Mouse (Mus musculus) urinary bladder, adult 18-20 months (tissue): ENCODE results near the gene Akap2.
A peak's percentile ranks its signal among the peaks of the same experiment; 100 is the strongest.

Source experiments
- DNase-seq, 2 experiments: peaks; one replicate each; pipeline ENCODE4 v3.0.0; 2022; ENCODE audit warnings: low spot score in 2 of 2, mixed read lengths in 2 of 2

The Akap2 gene

GRCm38 (mm10) chr4:57701576-57701975, 15.9 kb upstream of the Akap2 start:
- no peak for DNase-seq

GRCm38 (mm10) chr4:57703574-57704470, 13.6 kb upstream of the Akap2 start:
- no peak for DNase-seq

DNA sequence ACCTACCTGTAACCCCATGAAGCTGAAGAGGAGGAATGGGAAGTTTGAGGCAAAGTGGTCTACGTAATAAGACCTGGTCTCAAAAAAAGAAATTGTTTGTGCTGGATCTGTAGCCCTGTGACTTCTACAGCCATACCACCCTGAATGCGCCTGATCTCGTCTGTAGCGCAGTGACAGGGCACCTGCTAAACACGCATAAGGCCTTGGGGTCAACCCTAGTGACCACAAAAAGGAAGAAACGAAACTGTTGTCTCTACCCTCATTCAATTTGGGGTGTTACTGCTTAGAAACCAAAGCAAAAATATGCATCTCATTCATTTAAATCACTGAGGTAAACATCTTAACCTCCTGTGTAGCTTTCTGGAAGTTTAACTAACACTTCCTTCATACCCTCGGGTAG, 12.9 kb upstream of the Akap2 start:
- DNase-seq: no peak

DNA sequence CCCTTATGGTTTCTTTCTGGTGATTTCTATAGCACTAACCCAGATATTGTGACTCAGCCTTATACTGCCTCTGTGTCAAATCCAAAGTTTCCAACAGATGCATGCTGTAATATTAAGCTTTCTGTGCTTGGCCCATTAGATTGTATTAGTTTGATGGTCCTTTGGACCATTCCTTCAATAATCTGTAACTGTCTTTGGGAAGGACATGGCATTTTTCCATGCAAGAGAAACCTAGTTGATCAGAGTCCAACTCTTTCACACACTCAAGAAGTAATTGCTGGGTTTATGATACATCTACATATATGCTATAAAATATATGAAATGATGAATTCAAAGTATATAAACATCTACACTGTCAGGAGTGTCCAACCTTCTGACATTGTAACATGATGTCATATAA, 1.6 kb upstream of the Akap2 start:
- DNase-seq: no peak

DNA sequence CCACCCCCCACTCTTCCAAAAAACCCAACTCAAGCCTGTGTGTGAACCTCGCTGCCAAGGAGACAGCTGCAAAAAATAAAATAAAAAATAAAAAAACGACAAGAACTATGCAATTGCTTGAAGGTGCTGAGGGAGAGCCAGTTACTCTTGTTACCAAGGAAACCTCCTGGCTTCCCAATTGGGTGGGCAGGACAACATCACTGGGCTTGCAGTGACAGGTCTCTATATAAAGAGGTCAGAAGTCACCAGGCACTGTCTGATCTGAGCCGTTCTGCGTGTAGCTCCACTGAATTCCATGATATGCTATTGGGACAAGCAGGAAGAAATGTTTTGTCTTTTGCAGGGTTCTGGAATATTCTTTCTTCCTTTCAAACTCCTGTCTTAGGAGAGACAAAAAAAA, 722 bp upstream of the Akap2 start:
- DNase-seq: no peak

DNA sequence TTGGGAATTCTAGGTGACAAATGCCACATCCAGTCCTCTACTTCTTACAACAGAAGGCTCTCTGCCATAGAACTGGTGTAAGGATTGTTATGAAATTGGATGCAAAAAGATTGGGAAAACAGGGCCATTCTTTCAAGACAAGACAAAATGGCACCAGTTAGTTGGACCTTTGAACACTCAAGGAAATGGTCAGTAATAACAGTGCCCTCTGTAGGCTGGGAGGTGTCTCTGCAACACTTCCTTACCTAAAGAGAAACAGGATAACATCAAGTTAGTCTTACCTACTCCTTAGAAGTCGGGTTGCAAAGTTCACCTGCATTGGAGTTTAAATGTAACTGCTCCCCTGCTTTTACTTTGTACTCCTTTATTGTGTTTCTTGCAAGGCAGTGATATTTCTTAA, 1.9 kb downstream of the Akap2 start:
- no peak for DNase-seq

GRCm38 (mm10) chr4:57720869-57721361, 3.5 kb downstream of the Akap2 start:
- no peak for DNase-seq

DNA sequence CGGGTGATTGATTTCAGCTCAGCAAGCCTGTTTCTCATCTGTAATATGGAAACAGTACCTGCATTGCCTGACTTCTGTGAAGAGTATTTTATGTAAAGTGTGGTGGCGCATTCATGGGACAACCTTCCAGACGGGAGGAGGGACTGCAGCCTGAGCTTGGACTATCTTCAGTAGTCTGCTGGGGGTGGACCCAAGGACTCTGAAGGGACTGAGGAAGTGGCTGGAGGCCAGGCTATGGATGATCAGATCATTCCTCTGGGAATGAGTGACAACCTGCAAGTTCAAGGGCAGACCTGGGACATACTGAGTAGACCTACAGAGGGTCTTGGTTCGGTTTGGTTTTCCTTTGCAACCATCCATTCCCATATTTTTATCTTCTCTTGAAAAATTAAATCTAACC, 4.8 kb downstream of the Akap2 start:
- DNase-seq: no peak

DNA sequence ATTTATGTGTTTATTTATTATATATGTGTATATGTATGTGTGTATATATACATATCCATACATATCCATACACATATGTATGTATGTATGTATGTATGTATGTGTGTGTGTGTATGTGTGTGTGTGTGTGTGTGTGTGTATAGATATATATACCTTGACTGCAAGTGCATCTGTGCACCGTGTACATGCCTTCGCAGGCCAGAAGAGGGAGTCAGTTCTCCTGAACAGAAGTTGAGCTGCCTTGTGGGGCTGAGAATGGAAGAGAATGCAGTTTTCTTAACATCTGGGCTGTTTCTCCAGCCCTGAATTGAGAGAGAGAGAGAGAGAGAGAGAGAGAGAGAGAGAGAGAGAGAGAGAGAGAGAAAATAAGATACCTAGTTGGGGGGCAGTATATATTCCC, 6.2 kb downstream of the Akap2 start:
- DNase-seq: no peak

DNA sequence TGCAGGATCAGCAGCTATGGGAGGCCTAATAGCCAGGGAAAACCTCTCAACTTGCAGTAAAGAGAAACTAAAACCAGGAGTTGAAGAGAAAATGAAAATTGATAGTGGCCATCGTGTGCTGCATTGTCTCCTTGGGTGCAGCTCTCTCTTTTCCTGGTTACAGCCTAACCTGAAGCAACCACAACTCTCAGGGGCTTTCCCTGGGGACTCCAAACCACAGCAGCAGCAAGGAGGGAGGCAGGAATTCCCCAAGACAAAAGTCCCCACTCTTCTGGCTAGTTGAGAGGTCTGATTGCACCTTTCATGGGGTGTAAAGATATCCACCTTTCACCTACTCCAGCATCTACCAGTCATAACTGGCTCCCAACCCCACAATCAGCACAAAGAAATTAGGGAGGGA, 8.1 kb downstream of the Akap2 start:
- no peak for DNase-seq

DNA sequence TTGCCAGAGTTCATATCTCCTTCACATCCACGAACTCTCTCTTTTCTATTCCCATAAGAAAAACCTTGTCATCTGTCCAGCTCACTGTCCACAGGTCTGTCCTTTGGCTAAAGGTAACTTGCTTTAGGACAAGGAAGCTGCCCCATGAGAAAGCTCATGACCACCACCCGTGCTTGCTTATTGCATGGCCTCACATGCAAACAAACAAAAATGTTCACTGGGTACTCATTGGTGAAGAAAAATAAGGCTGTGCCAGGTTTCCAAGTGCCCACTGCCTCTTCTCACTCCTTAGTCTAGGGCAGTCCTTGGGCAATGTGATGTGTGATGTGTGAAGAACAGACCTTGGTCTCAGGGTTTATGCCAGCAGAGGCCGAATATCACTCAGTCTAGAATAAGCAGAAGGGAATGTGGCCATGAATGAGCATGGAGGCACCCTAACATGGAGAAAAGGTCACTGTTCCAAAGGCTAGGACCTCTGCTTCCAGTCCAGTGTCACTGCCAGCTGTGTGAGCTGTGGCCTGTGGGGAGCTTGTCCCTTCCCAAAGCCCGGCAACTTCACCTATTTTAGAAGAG, 11.2 kb downstream of the Akap2 start:
- DNase-seq: no peak

GRCm38 (mm10) chr4:57730047-57730446, 12.6 kb downstream of the Akap2 start:
- no peak for DNase-seq

GRCm38 (mm10) chr4:57730801-57731598, 13.5 kb downstream of the Akap2 start:
- DNase-seq: no peak

GRCm38 (mm10) chr4:57732351-57732750, 14.9 kb downstream of the Akap2 start:
- DNase-seq: no peak

DNA sequence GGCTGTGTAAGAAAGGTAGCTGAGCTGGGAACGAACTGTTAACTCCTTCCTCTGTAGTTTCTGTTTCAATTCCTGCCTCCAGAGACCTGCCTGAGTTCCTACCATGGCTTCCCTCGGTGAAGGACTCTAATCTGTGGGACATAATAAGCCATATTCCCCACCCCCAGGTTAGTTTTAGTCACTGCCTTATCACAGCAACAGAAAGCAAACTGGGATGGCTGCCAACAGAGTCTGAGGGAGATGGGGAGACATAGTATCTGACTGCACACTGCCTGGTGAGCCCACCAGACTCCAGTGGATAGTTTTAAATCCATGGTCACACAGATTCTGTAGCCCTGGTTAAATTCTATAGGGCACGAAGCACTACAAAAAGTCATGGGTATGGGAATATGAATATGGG, 16.0 kb downstream of the Akap2 start:
- no peak for DNase-seq

GRCm38 (mm10) chr4:57735426-57735825, 18.0 kb downstream of the Akap2 start:
- peak in 1 of 2 experiments; percentile 31 for DNase-seq

DNA sequence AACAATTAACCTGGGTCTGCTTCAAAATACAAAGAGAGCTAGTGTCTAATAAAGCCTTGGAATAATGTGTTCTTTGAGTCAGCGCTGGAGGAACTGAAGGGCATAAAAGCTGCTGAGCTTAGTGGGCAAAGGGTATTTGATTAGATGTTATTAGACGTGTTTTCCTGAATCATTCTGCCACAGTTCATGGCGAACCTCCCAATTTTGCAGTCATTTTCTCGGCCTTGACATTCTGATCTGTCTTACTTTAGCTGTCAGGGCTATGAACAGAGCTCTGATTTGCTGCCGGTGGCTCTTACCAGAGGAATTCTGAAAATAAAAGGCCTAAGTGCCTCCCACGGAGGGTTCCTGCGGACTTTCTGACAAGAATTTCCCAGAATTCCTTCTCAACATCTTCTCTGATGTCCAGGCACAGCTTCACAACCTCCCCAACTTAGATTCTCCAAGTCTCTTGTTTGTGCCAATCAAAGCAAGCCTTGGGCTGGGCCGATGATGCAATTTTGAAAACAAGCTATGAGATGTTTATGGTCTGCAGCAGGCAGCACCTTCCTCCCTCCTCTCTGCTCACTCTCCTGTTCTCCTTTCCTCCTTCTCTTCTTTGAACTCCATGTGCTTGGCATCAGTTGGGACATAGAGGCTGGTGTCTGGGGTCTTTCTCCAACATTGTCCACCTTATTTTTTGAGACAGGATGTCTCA, 21.5 kb downstream of the Akap2 start:
- no peak for DNase-seq

DNA sequence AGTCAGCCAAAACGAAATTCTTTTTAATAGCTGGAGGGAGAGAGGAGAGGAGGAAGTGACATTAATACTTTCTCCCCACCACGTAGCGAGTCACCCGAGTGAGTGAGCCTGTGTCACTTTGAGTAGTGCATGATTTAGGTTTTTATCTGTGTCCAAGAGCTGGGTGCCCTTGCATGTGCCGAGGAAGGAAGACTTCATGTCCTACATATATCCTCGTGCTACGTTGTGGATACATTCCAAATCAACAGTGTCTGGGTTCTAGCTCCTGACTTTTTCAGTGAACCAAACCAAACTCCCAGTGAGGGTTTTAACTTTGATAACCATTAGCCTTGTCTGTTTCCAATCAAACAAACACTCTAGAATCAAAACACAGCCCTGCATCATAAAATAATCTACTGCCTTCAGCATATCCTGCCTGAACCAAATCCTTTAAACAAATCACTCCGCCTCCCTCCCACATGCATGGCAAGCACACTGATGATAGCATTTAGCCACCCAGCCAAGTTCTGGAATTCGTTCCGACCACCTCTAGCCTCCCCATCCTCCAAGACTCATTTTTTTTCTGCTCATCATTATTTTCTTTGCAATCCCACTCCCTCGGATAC, 26.0 kb downstream of the Akap2 start:
- no peak for DNase-seq

DNA sequence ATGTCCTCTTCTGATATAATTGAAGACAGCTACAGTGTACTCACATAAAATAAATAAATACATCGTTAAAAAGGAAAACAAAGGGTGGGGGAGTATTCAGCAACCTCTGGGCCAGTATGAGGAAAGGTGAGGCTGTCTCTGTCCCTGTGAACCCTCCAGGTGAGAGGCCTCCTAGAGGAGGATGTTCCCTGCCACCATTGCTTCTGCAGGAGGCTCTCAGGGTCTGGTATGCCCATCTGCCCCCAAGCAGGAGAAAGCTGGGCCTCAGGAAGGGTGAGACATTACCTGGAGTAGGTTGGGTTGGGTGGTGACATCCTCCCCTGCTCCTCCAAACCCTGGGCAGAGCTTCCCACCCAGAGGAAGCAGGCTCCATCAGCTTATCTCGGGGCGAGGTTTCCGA, 33.2 kb downstream of the Akap2 start:
- no peak for DNase-seq

- DNase-seq: no peak
Observed at GRCm38 (mm10) chr4:57751054-57751453, 33.6 kb downstream of the Akap2 start.

DNA sequence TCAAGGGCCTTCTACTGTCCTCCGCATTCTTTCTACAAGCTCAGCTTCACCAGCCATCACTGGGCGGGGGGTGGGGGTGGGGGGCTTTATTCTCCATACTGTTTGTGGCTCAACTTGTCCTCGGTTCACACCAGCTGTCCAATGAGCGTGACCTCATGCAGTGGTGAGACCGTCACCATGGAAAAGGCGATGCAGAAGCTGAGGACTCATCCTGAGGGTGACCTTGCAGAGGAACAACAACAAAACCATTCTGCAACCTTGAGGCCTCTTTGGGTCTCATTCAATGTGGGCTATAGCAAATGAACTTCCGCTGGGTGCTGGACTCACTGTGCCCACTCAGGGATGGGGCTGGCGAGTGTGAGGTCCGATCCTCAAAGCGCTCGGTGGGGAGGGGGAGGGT, 34.1 kb downstream of the Akap2 start:
- no peak for DNase-seq
